Mouse (Mus musculus) lung, embryonic 16.5 days (tissue): Measurements from ENCODE around the gene Dda1. TPM values are rescaled to one million over a fixed set of nuclear protein-coding genes. Genes with fewer than 3 reads are reported as not detected.

Experiments used
- ATAC-seq: fragments of 200-750 bp; cut with Nextera tagmentation; 2 replicates; pipeline ENCODE4 v1.8.0; 2017; ENCODE audit warnings: low read depth, mild to moderate bottlenecking, moderate library complexity
- H3K27ac ChIP-seq: fragments of 300-500 bp; sonication (generic); 2 replicates; pipeline ENCODE4 v1.5.1; 2014; ENCODE audit warnings: mild to moderate bottlenecking, control low read depth, low read length
- H3K27me3 ChIP-seq: fragments of 300-500 bp; sonication (generic); 2 replicates; pipeline ENCODE4 v1.6.1; 2014; ENCODE audit warnings: low read depth, low read length, mixed read lengths; ENCODE audit not compliant: control insufficient read depth, insufficient read depth
- H3K36me3 ChIP-seq: fragments of 300-500 bp; sonication (generic); 2 replicates; pipeline ENCODE4 v1.6.1; 2014; ENCODE audit warnings: low read length; ENCODE audit not compliant: control insufficient read depth, insufficient read depth
- H3K4me1 ChIP-seq: fragments of 300-500 bp; sonication (generic); replicated peaks from 2 replicates; pipeline ENCODE4 v1.6.1; 2014; ENCODE audit warnings: low read length, mixed read lengths; ENCODE audit not compliant: control insufficient read depth, insufficient read depth
- H3K4me2 ChIP-seq: fragments of 300-500 bp; sonication (generic); 2 replicates; pipeline ENCODE4 v1.6.1; 2014; ENCODE audit warnings: low read depth, low read length, control low read depth
- H3K4me3 ChIP-seq: fragments of 300-500 bp; sonication (generic); 2 replicates; pipeline ENCODE4 v1.5.1; 2014; ENCODE audit warnings: mild to moderate bottlenecking, low read length, control low read depth
- H3K9ac ChIP-seq: fragments of 300-500 bp; sonication (generic); 2 replicates; pipeline ENCODE4 v1.6.1; 2014; ENCODE audit warnings: low read length, control low read depth
- H3K9me3 ChIP-seq: fragments of 300-500 bp; sonication (generic); 2 replicates; pipeline ENCODE4 v1.6.1; 2016; ENCODE audit warnings: low read length; ENCODE audit not compliant: control insufficient read depth
- WGBS: fragments of 180-500 bp; shearing (Covaris S2); extraction: QIAGEN DNeasy Blood & Tissue Kit; methylation state at CpG from one replicate; pipeline ENCODE4 v1.1.7; 2014; 5-methylcytosine and 5-hydroxymethylcytosine counted together
- polyA plus RNA-seq: library from polyadenylated mRNA; unstranded; fragments of >200 nt; fragmentation: Nextera tagmentation; extraction: Ambion mirVana; gene quantifications from 2 replicates; pipeline ENCODE4 v1.2.1, GENCODE M21; 2015

Gene Dda1
- polyA plus RNA-seq, 1 experiment from 2014 or later, result 96.3 TPM

DNA sequence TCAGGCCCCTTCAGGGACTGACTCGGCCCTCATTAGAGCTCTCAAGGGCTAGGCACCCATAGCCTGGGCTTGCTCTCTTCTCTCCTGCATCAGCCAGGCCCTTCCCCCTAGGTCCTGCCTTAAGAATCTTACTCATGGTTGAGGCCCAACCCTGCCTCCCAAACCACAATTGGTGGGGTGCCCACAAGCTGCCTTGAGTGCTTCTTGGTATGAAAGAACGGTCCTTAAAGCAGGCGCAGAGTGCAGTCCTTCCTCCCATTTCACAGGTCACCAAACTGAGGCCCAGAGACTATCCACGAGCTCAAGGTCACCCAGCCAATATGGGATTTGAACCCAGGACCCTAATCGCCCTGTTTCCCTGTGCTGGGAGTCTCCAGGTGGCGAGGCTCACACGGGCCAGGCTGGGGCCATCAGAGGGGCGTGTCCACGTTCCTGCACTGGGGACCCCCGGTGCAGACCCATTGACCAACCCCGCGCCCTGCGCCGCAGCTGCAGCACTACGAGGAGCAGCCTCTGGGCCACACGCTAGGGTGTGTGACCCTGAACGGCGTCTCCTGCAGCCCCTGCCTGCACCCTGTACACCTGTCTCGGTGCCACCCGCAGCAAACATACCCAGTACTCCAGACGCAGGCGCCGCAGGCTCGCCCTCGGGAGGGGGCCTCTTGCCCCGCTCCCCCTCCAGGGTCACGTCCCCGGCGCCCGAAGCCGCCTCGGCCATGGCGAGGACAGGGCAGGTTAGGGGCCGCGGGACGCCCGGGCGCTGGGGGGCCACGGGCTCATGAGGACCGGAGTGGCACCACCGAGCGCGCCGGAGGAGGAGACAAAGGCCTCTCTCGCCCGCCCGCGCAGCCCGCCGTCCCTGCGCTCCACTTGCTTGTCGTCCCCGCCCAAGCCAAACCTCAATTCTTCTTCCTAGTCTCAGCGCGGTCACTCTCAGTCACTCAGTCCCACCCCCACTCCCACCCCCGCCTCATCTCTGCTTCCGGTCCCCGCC, 16.4 kb downstream of the Dda1 start, which contains the start of gene Ano8:
Gene Ano8, minus strand, starts transcription at position 822 of the 994 bp plus-strand sequence.
- H3K4me3 ChIP-seq, result peak within 1 kb of the TSS; percentile 80
- peaks cover 3% of the 10 kb centered on the region; the same call in 1 of the 2 replicates for H3K36me3 ChIP-seq
- peak within 1 kb of the TSS; percentile 82 for H3K4me2 ChIP-seq
- H3K9ac ChIP-seq, result peak within 1 kb of the TSS; percentile 89
- no peaks in the 10 kb centered on the region for H3K27me3 ChIP-seq
- H3K9me3 ChIP-seq, result no peaks in the 10 kb centered on the region
- peak within 1 kb of the TSS; percentile 88 for H3K27ac ChIP-seq
- H3K4me1 ChIP-seq, result peaks cover 16% of the 10 kb centered on the region
- ATAC-seq, result peak; percentile 71
- 4% methylated on average over 54 of the region's 58 CpGs for WGBS

- Histone ChIP-seq H3K27me3 (no peaks in the 10 kb centered on the region), H3K4me3 (peak overlapping the region; percentile 80), H3K27ac (peak overlapping the region; percentile 26; the same call in 1 of the 2 replicates), H3K9ac (peak overlapping the region; percentile 89), H3K4me1 (peaks cover 16% of the 10 kb centered on the region), H3K36me3 (0 out of 2 replicates have a peak, but pooled peaks cover 3% of the 10 kb centered on the region), H3K4me2 (peak overlapping the region; percentile 82; the same call in 1 of the 2 replicates), H3K9me3 (no peaks in the 10 kb centered on the region)
- ATAC-seq, result peak; percentile 10; the same call in 1 of the 2 replicates
- WGBS, result 5% methylated on average over 7 of the region's 7 CpGs
Observed at GRCm38 (mm10) chr8:71486136-71486529, 17.1 kb downstream of the Dda1 start.

- WGBS, result under 1% methylated on average over 33 of the region's 33 CpGs
- H3K9me3 ChIP-seq, result no peaks in the 10 kb centered on the region
- peak; percentile 61 for ATAC-seq
- peak within 1 kb of the TSS; percentile 96 for H3K4me2 ChIP-seq
- peaks cover 10% of the 10 kb centered on the region for H3K36me3 ChIP-seq
- H3K4me1 ChIP-seq, result peaks cover 16% of the 10 kb centered on the region
- H3K27me3 ChIP-seq, result no peaks in the 10 kb centered on the region
- H3K9ac ChIP-seq, result peak within 1 kb of the TSS; percentile 84
- H3K4me3 ChIP-seq, result peak within 1 kb of the TSS; percentile 93
- H3K27ac ChIP-seq, result peak within 1 kb of the TSS; percentile 94
Observed at GRCm38 (mm10) chr8:71487691-71488445, 18.9 kb downstream of the Dda1 start, which contains the start of gene Gtpbp3. TSS of gene Gtpbp3 (plus strand) at chr8:71488103.

GRCm38 (mm10) chr8:71488454-71488853, 19.5 kb downstream of the Dda1 start:
- peak overlapping the region; percentile 84 for H3K9ac ChIP-seq
- no peaks in the 10 kb centered on the region for H3K9me3 ChIP-seq
- ATAC-seq, result peak; percentile 88
- no peaks in the 10 kb centered on the region for H3K27me3 ChIP-seq
- peak overlapping the region; percentile 94 for H3K27ac ChIP-seq
- peaks cover 11% of the 10 kb centered on the region for H3K36me3 ChIP-seq
- WGBS, result under 1% methylated on average over 22 of the region's 22 CpGs
- peaks cover 16% of the 10 kb centered on the region for H3K4me1 ChIP-seq
- H3K4me3 ChIP-seq, result peak overlapping the region; percentile 93
- H3K4me2 ChIP-seq, result peak overlapping the region; percentile 96

- Histone ChIP-seq H3K4me1 (peaks cover 44% of the 10 kb centered on the region), H3K27me3 (no peaks in the 10 kb centered on the region), H3K4me2 (peak overlapping the region; percentile 33), H3K4me3 (no peak overlapping the region), H3K36me3 (peaks cover 14% of the 10 kb centered on the region), H3K9ac (0 out of 2 replicates have a peak overlapping the region, but pooled peaks have one; percentile 14), H3K9me3 (no peaks in the 10 kb centered on the region), H3K27ac (peak overlapping the region; percentile 73)
- peak; percentile 66 for ATAC-seq
- 11% methylated on average over 16 of the region's 16 CpGs for WGBS
Observed at GRCm38 (mm10) chr8:71495039-71495438, 26.0 kb downstream of the Dda1 start.

DNA sequence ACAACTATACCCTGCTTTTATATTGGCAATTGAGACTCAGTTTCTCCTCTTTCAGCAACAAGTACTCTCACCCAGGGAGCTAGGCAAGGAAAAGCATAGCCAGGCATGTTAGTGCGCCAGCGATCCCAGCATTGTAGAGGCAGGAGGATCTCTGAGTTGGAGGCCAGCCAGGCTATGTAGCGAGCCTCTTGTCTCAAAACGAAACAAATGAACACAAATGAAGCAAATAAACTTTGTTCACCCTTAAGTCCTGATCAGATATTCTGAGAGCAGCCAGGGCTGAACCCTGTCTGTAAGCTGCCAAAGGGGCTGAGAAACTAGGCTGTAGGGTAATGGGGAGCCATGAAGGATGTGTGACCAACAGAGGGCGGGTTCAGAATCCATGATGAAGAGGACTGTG, 26.8 kb downstream of the Dda1 start:
- no peak overlapping the region for H3K9ac ChIP-seq
- peaks cover 44% of the 10 kb centered on the region for H3K4me1 ChIP-seq
- H3K27ac ChIP-seq, result peak overlapping the region; percentile 73
- no peaks in the 10 kb centered on the region for H3K9me3 ChIP-seq
- 57% methylated on average over 5 of the region's 5 CpGs for WGBS
- no peak overlapping the region for H3K4me3 ChIP-seq
- ATAC-seq, result no peak
- no peak overlapping the region for H3K4me2 ChIP-seq
- H3K27me3 ChIP-seq, result no peaks in the 10 kb centered on the region
- peaks cover 13% of the 10 kb centered on the region for H3K36me3 ChIP-seq

DNA sequence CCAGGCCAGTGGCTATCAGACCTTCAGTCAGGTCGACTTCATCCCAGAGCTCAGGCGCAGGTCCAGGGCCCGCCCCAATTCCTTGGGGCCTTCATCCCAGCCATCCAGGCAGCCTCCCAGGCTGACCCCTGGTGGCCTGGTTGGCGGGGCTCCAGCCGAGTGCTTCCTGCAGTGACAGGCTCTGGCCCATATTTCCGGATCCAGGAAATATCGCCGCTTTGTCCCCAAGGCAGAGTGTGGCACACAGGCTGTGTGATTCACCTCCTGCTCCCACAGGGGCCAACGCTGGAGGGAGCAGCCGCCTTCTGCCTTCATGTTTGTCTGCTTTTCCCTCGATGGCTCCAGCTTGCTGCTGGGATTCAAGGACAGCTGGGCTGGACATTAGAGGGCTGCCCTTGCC, 27.5 kb downstream of the Dda1 start:
- 23% methylated on average over 11 of the region's 11 CpGs for WGBS
- Histone ChIP-seq H3K9ac (no peak overlapping the region), H3K4me1 (peaks cover 44% of the 10 kb centered on the region)

GRCm38 (mm10) chr8:71497077-71497645, 28.2 kb downstream of the Dda1 start:
- Histone ChIP-seq H3K36me3 (peaks cover 10% of the 10 kb centered on the region), H3K27ac (peak overlapping the region; percentile 80), H3K9ac (0 out of 2 replicates have a peak overlapping the region, but pooled peaks have one; percentile 6), H3K27me3 (no peaks in the 10 kb centered on the region), H3K4me3 (no peak overlapping the region), H3K9me3 (no peaks in the 10 kb centered on the region), H3K4me1 (peaks cover 44% of the 10 kb centered on the region), H3K4me2 (no peak overlapping the region)
- 85% methylated on average over 1 of the region's 1 CpGs for WGBS
- ATAC-seq, result no peak

More for the DNA sequence above, 27.5 kb downstream of the Dda1 start:
- no peaks in the 10 kb centered on the region for H3K9me3 ChIP-seq
- peaks cover 11% of the 10 kb centered on the region for H3K36me3 ChIP-seq
- H3K4me3 ChIP-seq, result no peak overlapping the region
- H3K27ac ChIP-seq, result peak overlapping the region; percentile 80
- no peaks in the 10 kb centered on the region for H3K27me3 ChIP-seq
- H3K4me2 ChIP-seq, result no peak overlapping the region
- peak; percentile 57 for ATAC-seq
